Mouse (Mus musculus) telencephalon, adult 2 months (tissue): ENCODE data around the gene Kcng4.

Experiments used
- DNase-seq: peaks from one replicate; pipeline ENCODE4 v3.0.0-alpha.2; 2011; ENCODE audit warnings: low read depth, low spot score

Kcng4 gene

DNA sequence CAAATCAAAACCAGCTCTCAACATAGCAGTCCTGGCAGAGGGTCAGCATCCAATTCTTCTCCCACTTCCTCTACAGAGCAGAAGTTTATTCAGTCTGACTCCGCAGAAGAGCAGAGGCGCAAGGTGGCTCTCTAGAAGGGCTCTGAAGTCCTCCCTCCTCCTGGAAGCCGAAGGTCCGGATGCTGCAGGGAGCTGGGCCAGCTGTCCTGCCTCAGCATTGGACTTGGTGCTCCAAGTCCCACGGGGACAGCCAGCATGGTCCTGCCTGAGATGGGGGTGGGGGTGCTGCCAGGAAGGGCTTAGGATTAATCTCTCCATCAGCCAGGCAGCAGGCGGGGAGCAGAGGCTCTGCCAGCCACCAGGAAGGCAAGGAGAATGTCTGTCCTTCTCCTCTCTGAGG, at the start of gene Kcng4:
Gene Kcng4, minus strand, starts transcription at position 303 of the 400 bp plus-strand sequence.
- no peak for DNase-seq

- DNase-seq, result no peak
Measured at GRCm38 (mm10) chr8:119679184-119679583, 43.7 kb upstream of the Kcng4 start.

DNA sequence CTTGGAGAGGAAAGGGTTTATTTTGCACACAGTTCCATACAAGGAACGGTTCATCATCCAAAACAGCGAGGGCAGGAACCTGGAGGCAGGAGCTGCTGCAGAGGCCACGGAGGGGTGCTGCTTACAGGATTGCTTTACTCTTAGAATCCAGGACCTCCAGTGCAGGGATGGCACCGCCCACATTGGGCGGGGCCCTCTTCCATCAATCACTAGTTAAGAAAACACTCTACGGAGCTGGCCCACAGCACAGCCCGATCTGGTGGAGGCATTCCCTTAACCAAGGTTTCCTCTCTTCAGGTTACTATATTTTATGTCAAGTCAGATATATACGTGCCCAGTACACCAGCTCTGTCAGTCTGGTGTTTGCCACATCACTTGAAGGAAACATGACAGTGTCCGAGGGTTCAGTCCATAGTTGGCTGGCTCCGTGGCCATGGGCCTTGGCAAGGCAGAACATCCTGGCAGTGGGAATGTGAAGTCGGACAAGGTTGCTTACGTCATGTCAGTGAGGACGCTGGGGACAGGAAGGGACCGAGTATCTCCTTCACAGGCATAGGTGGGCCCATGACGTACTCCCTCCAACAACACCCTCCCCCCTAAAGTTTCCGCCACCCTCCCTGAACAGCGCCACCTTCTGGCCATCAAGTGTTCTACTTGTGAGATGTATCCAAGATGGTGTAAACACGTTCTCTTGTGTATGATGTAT, 42.8 kb upstream of the Kcng4 start:
- peak; percentile 10 for DNase-seq

GRCm38 (mm10) chr8:119676389-119676788, 40.9 kb upstream of the Kcng4 start:
- peak; percentile 59 for DNase-seq

GRCm38 (mm10) chr8:119675457-119675856, 40.0 kb upstream of the Kcng4 start:
- DNase-seq, result no peak

- DNase-seq, result no peak
Measured at GRCm38 (mm10) chr8:119673976-119674555, 38.6 kb upstream of the Kcng4 start.

DNA sequence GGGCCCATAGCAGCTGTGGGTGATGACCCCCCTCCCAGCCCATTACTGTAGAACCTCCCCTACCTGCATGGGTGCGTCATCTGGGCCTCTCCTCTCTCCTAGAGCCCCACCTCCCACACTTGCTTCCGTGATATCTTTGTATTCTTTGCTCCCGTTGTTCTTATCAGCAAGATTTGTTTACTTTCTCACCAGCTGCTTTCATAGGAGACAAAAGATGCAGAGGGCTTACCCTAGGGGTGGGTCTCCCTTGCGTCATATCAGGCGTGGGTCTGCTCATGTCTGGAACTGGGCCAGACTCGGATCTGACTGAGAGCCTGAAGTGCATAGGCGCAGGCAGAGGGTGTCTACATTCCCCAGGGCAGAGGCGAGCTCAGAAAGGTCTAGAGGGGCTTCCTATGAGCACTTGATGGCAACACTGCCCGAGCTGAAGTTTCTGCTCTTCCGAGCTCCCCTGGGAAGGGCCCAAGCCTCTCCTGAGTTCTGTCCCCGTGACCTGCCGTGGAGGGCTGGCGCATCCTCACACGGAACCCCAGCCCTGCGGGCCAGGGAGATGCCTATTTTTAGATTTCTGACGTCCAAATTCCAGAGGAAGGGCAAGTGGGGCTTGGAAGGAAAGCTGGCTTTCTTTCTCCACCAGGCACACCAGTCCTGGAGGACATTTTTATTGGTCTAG, 35.1 kb upstream of the Kcng4 start:
- DNase-seq, result no peak

GRCm38 (mm10) chr8:119669284-119669683, 33.8 kb upstream of the Kcng4 start:
- no peak for DNase-seq

DNA sequence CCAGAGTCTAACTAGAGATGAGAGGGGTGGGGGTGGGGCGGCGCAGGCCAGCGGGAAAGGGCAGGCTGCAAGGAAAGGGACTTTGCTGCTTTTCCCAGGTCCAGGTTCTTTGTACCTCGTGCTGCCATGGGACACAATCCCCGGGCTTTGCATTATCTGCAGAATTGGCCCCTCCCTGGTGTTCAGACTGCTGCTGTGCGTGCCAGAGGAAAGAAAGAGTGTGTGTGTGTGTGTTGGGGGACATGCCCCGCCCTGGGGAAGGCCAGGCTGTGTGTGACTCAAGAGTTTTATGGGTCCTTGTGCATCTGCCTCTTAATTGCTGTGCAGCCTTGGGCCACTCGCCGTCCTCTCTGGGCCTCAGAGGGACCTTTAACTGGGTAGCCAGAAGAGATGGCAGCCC, 33.0 kb upstream of the Kcng4 start:
- DNase-seq, result no peak

DNA sequence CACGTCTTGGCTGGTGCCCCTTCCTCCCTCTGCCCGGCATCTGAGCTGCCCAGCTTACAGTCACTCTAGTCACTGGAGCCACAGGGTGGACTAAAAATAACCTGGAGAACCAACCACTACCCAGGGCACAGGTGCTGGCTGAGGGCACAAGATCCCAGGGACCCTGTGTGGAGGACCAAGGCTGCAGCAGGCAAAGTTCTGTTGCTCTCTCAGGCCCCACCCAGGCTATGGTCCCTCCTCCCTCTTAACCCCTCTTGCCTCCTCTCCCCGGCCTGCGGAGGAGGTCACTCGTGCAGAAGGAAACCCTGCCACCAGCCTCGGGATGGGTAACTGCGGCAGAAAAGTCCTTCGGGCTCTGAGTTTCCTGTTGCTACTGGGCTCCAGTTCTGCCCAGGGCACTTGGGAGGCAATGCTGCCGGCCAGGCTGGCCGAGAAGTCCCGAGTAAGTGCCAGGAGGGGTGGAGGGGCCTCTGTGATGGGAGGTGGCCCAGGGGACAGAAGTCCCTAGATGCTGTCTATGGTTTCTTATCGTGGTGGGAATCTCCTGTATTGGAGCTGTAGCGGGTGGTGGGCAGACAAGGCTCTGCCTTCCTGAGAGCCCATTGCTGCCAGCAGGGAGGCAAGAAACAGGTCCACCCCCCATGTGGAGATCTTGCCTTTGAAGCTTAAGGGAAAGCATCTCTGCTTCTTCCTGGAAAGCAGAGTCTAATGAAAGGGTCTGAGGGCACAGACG, 30.9 kb upstream of the Kcng4 start, which contains the start of gene Wfdc1:
Gene Wfdc1, plus strand, starts transcription at position 147 of the 733 bp plus-strand sequence.
- DNase-seq, result no peak

GRCm38 (mm10) chr8:119665270-119665669, 29.8 kb upstream of the Kcng4 start:
- DNase-seq, result no peak

DNA sequence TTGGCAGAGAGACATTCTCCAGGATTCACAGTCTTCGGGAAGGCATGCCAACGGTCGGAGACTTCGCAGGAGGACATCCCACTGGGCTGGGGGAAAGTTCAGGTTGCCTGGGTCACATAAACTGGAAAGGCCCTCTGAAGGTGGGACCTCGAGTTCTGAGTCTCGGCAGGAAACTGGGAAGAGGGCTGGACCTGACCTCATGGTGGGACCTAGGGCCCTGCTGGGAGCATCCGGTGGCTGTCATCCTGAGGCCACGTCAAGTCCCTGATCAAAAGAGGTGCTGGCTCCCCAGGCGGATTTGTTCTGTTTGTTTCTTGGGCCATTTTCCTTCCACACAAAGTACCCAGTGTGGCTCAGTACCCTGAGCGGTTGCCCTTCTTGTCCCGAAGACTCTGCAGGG, 28.0 kb upstream of the Kcng4 start:
- no peak for DNase-seq

DNA sequence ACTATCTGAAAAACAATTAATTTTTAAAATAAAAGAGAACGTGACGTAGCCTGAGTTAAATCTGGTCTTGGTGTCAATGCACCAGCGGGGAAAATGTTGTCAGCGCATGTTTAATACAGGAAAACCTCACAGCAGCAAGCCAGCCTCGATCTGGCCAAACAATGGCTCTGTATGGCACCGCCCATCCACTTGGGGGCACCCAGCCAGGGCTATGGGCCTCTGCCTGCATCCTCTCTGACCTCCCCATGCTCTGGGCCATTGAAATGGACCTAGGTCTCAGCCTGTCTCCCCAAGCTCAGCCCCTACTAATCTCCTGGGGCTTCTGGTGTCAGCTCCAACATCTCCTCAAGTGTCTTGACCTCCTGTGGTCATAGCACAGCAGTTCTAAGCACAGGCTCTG, 26.4 kb upstream of the Kcng4 start:
- DNase-seq, result no peak

DNA sequence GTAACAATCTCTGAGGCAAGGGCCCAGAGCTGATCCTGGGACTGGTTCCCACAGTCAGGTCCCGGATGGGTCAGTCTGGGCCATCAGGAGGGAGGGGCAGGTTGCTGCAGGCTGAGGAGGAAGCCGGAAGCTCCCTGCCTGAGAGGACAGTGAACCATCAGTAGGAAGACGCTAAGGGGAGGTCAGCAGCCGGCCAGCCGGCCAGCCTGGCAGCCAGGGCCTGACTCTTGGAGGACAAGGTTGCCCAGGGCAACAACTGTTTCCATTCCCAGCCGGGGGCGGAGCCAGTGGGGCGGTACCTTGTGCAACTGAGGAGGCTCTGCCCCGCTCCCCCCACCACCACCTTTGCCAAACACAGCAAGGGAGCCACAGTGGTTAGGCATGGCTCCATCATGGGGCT, 25.6 kb upstream of the Kcng4 start:
- DNase-seq, result no peak

GRCm38 (mm10) chr8:119656709-119657464, 21.4 kb upstream of the Kcng4 start:
- DNase-seq, result no peak

- DNase-seq, result no peak
Measured at GRCm38 (mm10) chr8:119651324-119651723, 15.8 kb upstream of the Kcng4 start.

DNA sequence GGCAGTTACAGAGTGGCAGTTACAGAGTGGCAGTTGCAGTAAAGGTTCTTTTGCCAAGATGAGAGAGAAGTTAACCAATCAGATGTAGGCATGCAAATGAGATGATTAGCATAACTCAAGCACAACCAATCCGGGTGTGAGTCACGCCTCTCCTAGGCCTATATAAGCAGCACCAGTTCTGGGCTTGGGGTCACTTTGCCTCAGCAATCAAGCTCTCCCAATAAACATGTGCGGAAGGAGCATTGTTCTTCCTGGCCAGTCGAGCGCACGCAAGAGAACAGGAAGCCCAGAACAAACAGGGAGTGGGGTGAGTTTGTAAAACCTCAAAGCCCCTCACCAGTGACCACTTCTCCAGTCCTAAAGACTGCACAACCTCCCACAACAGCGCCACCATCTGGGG, 11.4 kb upstream of the Kcng4 start:
- no peak for DNase-seq

GRCm38 (mm10) chr8:119646197-119646596, 10.7 kb upstream of the Kcng4 start:
- DNase-seq, result no peak

GRCm38 (mm10) chr8:119644981-119645597, 9.6 kb upstream of the Kcng4 start:
- no peak for DNase-seq

DNA sequence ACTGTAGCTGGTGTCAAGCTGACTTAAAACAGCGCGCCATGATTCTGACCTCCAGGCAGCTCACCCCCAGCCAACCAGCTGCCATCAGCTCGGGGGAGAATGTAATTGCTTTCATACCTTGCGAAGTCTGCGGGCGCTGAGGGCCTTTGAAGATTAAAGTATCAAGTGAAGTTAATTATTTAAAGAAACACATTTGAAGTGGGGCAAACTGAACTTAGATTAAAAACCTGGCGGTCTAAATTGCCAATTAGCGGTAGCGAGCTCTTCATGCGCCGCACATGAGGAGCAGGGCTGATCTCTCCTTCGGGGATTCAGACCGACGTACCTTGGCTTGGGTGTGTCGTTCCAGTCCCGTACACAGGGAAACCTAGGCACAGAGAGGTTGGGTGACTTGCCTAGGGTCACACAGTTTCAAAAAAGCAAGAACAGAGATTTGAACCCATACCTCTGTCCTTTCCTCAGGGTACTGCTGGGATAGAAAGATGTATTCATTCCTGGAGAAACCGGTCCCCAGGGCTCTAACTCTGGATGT, 9.0 kb upstream of the Kcng4 start:
- no peak for DNase-seq

- no peak for DNase-seq
Measured at GRCm38 (mm10) chr8:119642960-119643359, 7.5 kb upstream of the Kcng4 start.
